Mouse (Mus musculus) embryonic facial prominence, embryonic 12.5 days (tissue): Measurements from ENCODE around the gene Cers5. TPM values are rescaled to one million over a fixed set of nuclear protein-coding genes. Genes with fewer than 3 reads are reported as not detected.

Experiments
- ATAC-seq: fragments of 200-750 bp; cut with Nextera tagmentation; 2 replicates; pipeline ENCODE4 v1.8.0; 2017; ENCODE audit not compliant: insufficient number of reproducible peaks, insufficient read depth, low FRiP score, low TSS enrichment
- H3K27ac ChIP-seq: fragments of 300-500 bp; sonication (generic); 2 replicates; pipeline ENCODE4 v1.5.1; 2016; ENCODE audit warnings: mild to moderate bottlenecking
- H3K27me3 ChIP-seq: fragments of 300-500 bp; sonication (generic); 2 replicates; pipeline ENCODE4 v1.6.1; 2016; ENCODE audit warnings: mild to moderate bottlenecking, moderate library complexity
- H3K36me3 ChIP-seq: fragments of 300-500 bp; sonication (generic); 2 replicates; pipeline ENCODE4 v1.6.1; 2016; ENCODE audit warnings: mild to moderate bottlenecking
- H3K4me1 ChIP-seq: fragments of 300-500 bp; sonication (generic); 2 replicates; pipeline ENCODE4 v1.6.1; 2016
- H3K4me2 ChIP-seq: fragments of 300-500 bp; sonication (generic); replicated peaks from 2 replicates; pipeline ENCODE4 v1.6.1; 2016; ENCODE audit warnings: mild to moderate bottlenecking, moderate library complexity
- H3K4me3 ChIP-seq: fragments of 300-500 bp; sonication (generic); 2 replicates; pipeline ENCODE4 v1.5.1; 2016; ENCODE audit warnings: mild to moderate bottlenecking
- H3K9ac ChIP-seq: fragments of 300-500 bp; sonication (generic); 2 replicates; pipeline ENCODE4 v1.6.1; 2016; ENCODE audit warnings: mild to moderate bottlenecking, moderate library complexity
- H3K9me3 ChIP-seq: fragments of 300-500 bp; sonication (generic); 2 replicates; pipeline ENCODE4 v1.6.1; 2016; ENCODE audit warnings: mild to moderate bottlenecking, moderate library complexity
- WGBS: fragments of 180-500 bp; shearing (Covaris S2); methylation state at CpG from one replicate; pipeline ENCODE4 v1.1.7; 2016; 5-methylcytosine and 5-hydroxymethylcytosine counted together
- polyA plus RNA-seq: library from polyadenylated mRNA; unstranded; fragments of >200 nt; fragmentation: Nextera tagmentation; extraction: Ambion mirVana; gene quantifications from 2 replicates; pipeline ENCODE4 v1.2.1, GENCODE M21; 2016

Gene Cers5
- polyA plus RNA-seq, 1 experiment from 2014 or later: 70.1 TPM

DNA sequence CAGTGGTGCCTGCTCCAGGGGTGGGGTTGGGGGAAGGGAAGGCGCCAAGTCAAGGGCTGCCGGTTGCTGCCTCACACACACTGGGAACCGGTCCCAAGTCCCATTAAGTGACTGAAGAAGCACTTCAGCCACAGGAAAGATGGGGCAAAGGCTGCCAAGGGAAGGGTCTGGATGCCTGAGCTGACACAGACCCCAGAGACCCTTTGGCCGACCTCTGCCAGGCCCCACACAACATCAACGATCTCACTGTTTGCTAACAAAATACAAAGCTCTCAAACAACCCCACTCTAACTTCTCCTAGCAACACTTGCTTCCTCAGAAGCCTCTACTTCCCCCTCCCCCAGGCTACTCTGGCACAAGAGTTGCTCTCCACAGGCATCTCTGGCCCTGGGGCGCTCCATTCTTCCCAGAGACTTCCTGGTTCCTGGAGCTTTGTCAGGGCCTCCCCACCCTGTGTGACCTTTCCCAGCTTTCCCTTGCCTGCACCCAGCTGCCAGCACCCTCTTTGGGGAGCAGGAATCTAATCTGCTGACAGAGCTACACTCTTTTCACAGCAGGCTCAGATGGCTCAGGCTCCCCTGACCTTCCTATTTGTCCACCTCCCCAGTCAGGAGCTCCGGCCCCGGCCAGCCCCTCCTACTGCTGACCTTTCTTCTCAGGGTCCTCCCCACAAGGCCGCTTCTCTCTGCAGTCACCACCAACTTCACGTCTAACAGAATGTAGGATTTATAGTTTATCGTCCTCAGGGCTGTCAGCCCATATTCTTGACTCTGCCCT, 49.0 kb downstream of the Cers5 start:
- Histone ChIP-seq H3K27me3 (no peaks in the 10 kb centered on the region), H3K36me3 (peaks cover 19% of the 10 kb centered on the region), H3K4me2 (no peak overlapping the region), H3K4me1 (peaks cover 29% of the 10 kb centered on the region), H3K4me3 (no peak overlapping the region), H3K27ac (peak overlapping the region; percentile 78), H3K9ac (no peak overlapping the region), H3K9me3 (no peaks in the 10 kb centered on the region)
- WGBS: 19% methylated on average over 11 of the region's 11 CpGs
- ATAC-seq: no peak

- no peaks in the 10 kb centered on the region for H3K9me3 ChIP-seq
- WGBS: 45% methylated on average over 10 of the region's 10 CpGs
- no peaks in the 10 kb centered on the region for H3K27me3 ChIP-seq
- peaks cover 16% of the 10 kb centered on the region for H3K36me3 ChIP-seq
- H3K4me1 ChIP-seq: peaks cover 29% of the 10 kb centered on the region
- peak overlapping the region; percentile 12; the same call in 1 of the 2 replicates for H3K27ac ChIP-seq
- ATAC-seq: no peak
- H3K9ac ChIP-seq: no peak overlapping the region
- H3K4me3 ChIP-seq: no peak overlapping the region
- no peak overlapping the region for H3K4me2 ChIP-seq
Measured at GRCm38 (mm10) chr15:99723120-99723514, 49.6 kb downstream of the Cers5 start.

GRCm38 (mm10) chr15:99721921-99722743, 50.6 kb downstream of the Cers5 start:
- Histone ChIP-seq H3K36me3 (peaks cover 8% of the 10 kb centered on the region; the same call in 1 of the 2 replicates), H3K4me3 (no peak overlapping the region), H3K4me1 (peaks cover 29% of the 10 kb centered on the region), H3K27ac (no peak overlapping the region), H3K4me2 (no peak overlapping the region), H3K9me3 (no peaks in the 10 kb centered on the region), H3K9ac (no peak overlapping the region), H3K27me3 (no peaks in the 10 kb centered on the region)
- 78% methylated on average over 25 of the region's 25 CpGs for WGBS
- no peak for ATAC-seq

GRCm38 (mm10) chr15:99719865-99720264, 52.8 kb downstream of the Cers5 start:
- Histone ChIP-seq H3K4me2 (no peak overlapping the region), H3K9me3 (no peaks in the 10 kb centered on the region), H3K9ac (no peak overlapping the region), H3K36me3 (peaks cover 16% of the 10 kb centered on the region; the same call in 1 of the 2 replicates), H3K4me1 (peaks cover 26% of the 10 kb centered on the region), H3K4me3 (no peak overlapping the region), H3K27me3 (no peaks in the 10 kb centered on the region), H3K27ac (no peak overlapping the region)
- ATAC-seq: no peak
- WGBS: 77% methylated on average over 8 of the region's 8 CpGs

GRCm38 (mm10) chr15:99718461-99719021, 54.1 kb downstream of the Cers5 start:
- 92% methylated on average over 9 of the region's 9 CpGs for WGBS
- Histone ChIP-seq H3K4me3 (no peak overlapping the region), H3K27ac (no peak overlapping the region), H3K27me3 (no peaks in the 10 kb centered on the region), H3K4me2 (no peak overlapping the region), H3K9ac (no peak overlapping the region), H3K36me3 (peaks cover 27% of the 10 kb centered on the region), H3K4me1 (peaks cover 12% of the 10 kb centered on the region), H3K9me3 (no peaks in the 10 kb centered on the region)
- ATAC-seq: no peak

DNA sequence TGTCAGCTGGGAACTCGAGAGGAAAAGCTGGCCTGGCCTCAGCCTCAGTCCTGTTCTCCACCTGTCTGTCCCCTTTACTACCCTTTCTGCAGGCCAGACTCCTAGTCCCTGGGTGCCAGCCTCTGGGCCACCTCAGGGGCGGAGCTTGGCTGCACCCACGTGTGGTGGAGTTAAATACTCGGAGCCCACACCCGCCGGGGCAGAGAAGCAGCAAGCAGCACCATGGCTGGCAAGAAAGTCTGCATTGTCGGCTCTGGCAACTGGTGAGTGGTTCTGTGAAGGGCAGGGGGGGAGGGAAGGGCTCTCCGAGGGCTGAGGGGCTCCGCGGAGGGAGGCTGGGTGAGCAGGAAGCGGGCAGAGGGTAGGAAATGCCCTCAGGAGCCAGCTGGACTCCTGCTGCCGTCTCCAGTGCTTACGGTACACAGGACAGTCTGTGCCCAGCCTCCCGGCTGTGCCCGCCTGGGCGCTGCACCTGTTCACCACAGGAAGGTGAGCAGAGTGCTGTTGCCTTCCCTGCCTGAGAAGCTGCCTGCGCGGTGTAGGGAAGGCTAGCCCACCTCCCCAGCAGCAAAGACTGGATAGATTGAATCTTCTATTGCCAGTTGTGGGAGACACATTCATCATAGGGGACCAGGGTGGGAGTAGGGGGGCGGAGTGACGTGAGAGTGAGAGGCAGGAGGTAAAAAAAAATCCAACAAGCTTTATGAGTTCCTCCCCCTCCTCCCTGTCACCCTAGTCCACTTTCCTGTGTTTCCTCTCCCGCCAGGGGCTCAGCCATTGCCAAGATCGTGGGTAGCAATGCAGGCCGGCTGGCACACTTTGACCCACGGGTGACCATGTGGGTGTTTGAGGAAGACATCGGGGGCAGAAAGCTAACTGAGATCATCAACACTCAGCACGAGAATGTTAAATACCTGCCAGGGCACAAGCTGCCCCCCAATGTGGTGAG, 55.0 kb downstream of the Cers5 start, which contains the start of gene Gpd1:
Gene Gpd1, plus strand, starts transcription at position 130 of the 949 bp plus-strand sequence.
- H3K36me3 ChIP-seq: peaks cover 36% of the 10 kb centered on the region
- H3K4me3 ChIP-seq: no peak within 1 kb of the TSS
- 65% methylated on average over 26 of the region's 26 CpGs for WGBS
- H3K27ac ChIP-seq: no peak within 1 kb of the TSS
- ATAC-seq: no peak
- no peak within 1 kb of the TSS for H3K9ac ChIP-seq
- H3K9me3 ChIP-seq: no peaks in the 10 kb centered on the region
- no peaks in the 10 kb centered on the region for H3K27me3 ChIP-seq
- 0 out of 2 replicates have a peak, but pooled peaks cover 5% of the 10 kb centered on the region for H3K4me1 ChIP-seq
- H3K4me2 ChIP-seq: no peak within 1 kb of the TSS

DNA sequence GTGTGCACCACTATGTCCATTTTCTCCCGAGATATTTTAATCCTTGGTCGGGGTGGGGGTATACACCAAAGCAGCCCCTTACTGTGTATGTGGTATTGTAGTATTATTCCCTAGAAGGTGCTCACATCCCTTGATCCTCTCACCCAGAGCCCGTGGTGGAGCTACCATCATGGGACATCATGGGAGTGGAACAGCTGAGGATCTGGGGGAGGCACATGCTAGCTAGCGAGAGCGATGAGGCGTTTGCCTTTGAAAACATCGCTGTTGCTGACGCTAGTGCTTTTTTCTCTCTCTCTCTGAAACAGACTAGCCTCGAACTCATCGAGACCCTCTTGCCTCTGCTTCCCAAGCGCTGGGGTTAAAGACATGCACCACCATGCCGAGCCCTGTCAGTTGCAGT, 55.9 kb downstream of the Cers5 start:
- Histone ChIP-seq H3K4me1 (0 out of 2 replicates have a peak, but pooled peaks cover 5% of the 10 kb centered on the region), H3K4me3 (no peak overlapping the region), H3K9ac (no peak overlapping the region), H3K27ac (no peak overlapping the region), H3K27me3 (no peaks in the 10 kb centered on the region), H3K9me3 (no peaks in the 10 kb centered on the region), H3K36me3 (peaks cover 44% of the 10 kb centered on the region), H3K4me2 (no peak overlapping the region)
- WGBS: 85% methylated on average over 12 of the region's 12 CpGs
- no peak for ATAC-seq

DNA sequence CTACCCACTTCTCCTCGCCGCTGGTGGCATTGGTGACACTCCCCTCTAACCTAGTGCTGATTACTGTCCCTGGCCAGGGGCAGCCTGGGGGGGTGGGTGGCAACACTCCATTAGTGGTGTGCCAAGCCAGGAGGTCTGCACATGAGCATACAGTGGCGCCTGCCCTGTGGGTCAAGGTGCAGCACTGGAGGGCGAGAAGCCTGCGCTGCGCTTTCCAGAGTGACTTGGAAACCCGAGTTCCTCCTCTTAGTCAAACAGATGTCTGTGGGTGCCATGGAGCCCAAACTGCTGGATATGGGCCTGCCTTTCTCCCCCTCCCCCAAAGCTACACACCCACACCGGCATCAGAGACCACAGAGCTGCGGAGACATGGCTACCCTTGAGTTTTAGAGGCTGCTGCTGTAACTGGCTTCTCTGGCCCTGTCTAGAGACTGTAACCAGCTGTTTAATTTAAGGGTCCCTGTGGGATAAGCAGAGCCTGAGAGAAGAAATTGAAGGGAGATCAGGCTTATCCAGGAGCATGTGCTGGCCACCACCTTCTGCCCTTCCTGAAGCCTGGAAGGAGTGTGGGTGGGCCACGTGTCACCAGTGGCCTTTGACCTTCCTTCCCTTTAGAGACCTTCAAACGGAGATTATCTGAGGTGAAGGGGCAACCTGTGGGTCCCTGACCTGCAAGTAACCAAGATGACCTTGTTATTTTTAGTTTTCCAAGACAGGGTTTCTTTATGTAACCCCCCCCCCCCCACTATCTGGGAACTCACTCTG, 56.5 kb downstream of the Cers5 start:
- 0 out of 2 replicates have a peak, but pooled peaks cover 5% of the 10 kb centered on the region for H3K4me1 ChIP-seq
- no peak for ATAC-seq
- H3K9ac ChIP-seq: no peak overlapping the region
- peaks cover 51% of the 10 kb centered on the region for H3K36me3 ChIP-seq
- 62% methylated on average over 11 of the region's 11 CpGs for WGBS
- H3K4me2 ChIP-seq: no peak overlapping the region
- H3K9me3 ChIP-seq: no peaks in the 10 kb centered on the region
- no peaks in the 10 kb centered on the region for H3K27me3 ChIP-seq
- no peak overlapping the region for H3K27ac ChIP-seq
- no peak overlapping the region for H3K4me3 ChIP-seq

- no peak overlapping the region for H3K4me2 ChIP-seq
- no peak overlapping the region for H3K9ac ChIP-seq
- 79% methylated on average over 13 of the region's 13 CpGs for WGBS
- 0 out of 2 replicates have a peak, but pooled peaks cover 5% of the 10 kb centered on the region for H3K4me1 ChIP-seq
- no peaks in the 10 kb centered on the region for H3K9me3 ChIP-seq
- no peak overlapping the region for H3K4me3 ChIP-seq
- H3K27me3 ChIP-seq: no peaks in the 10 kb centered on the region
- no peak overlapping the region for H3K27ac ChIP-seq
- peaks cover 58% of the 10 kb centered on the region for H3K36me3 ChIP-seq
- no peak for ATAC-seq
Measured at GRCm38 (mm10) chr15:99715361-99715865, 57.3 kb downstream of the Cers5 start.

DNA sequence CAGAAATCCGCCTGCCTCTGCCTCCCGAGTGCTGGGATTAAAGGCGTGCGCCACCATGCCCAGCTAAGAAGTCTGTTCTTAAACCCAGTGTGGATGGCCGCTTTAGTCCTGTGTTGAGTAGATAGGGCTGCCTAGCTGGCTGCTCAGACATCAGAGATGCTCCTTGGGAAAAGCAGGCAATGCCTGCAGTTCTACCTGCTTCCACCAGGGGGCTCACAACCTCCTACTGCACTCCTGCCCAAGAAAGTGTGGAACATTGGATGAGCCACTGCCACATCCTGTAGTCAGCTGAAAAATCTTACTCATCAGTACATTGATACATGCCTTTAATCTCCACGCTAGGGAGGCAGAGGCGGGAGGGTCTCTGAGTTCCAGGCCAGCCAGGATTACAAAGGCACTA, 57.8 kb downstream of the Cers5 start:
- Histone ChIP-seq H3K4me1 (0 out of 2 replicates have a peak, but pooled peaks cover 5% of the 10 kb centered on the region), H3K9me3 (no peaks in the 10 kb centered on the region), H3K27ac (no peak overlapping the region), H3K36me3 (peaks cover 64% of the 10 kb centered on the region), H3K4me2 (no peak overlapping the region), H3K4me3 (no peak overlapping the region), H3K27me3 (no peaks in the 10 kb centered on the region), H3K9ac (no peak overlapping the region)
- no peak for ATAC-seq
- WGBS: 54% methylated on average over 7 of the region's 7 CpGs
